Mouse (Mus musculus): ENCODE results near the gene Adgrg6.
A peak's percentile ranks its signal among the peaks of the same experiment; 100 is the strongest.

Adgrg6 gene

GRCm38 (mm10) chr10:14544941-14545717, at the start of gene Adgrg6:
TSS of gene Adgrg6 (minus strand) at chr10:14545659.
- peak; percentile 20 for DNase-seq (ENCODE audit: low spot score)

- DNase-seq (ENCODE audit: low spot score), result no peak
These were observed 46.8 kb upstream of the Adgrg6 start for GRCm38 (mm10) chr10:14592215-14592614.

- no peak for DNase-seq (ENCODE audit: low spot score)
These were observed 45.4 kb upstream of the Adgrg6 start for GRCm38 (mm10) chr10:14590816-14591215.

- DNase-seq (ENCODE audit: low spot score), result no peak
These were observed 44.2 kb upstream of the Adgrg6 start for GRCm38 (mm10) chr10:14589667-14590066.

- no peak for DNase-seq (ENCODE audit: low spot score)
These were observed 38.0 kb upstream of the Adgrg6 start for GRCm38 (mm10) chr10:14583496-14583895.

GRCm38 (mm10) chr10:14574255-14574654, 28.8 kb upstream of the Adgrg6 start:
- DNase-seq (ENCODE audit: low spot score), result no peak

GRCm38 (mm10) chr10:14571143-14571542, 25.7 kb upstream of the Adgrg6 start:
- no peak for DNase-seq (ENCODE audit: low spot score)

- DNase-seq (ENCODE audit: low spot score), result no peak
These were observed 25.2 kb upstream of the Adgrg6 start for GRCm38 (mm10) chr10:14570616-14571015.

- peak; percentile 11 for DNase-seq (ENCODE audit: low spot score)
These were observed 672 bp upstream of the Adgrg6 start for GRCm38 (mm10) chr10:14546111-14546551.

- no peak for DNase-seq (ENCODE audit: low spot score)
These were observed 885 bp downstream of the Adgrg6 start for GRCm38 (mm10) chr10:14544608-14544940.

- no peak for DNase-seq (ENCODE audit: low spot score)
These were observed 1.9 kb downstream of the Adgrg6 start for GRCm38 (mm10) chr10:14543511-14544067.

- no peak for DNase-seq (ENCODE audit: low spot score)
These were observed 8.4 kb downstream of the Adgrg6 start for GRCm38 (mm10) chr10:14537102-14537501.

GRCm38 (mm10) chr10:14531090-14531489, 14.4 kb downstream of the Adgrg6 start:
- DNase-seq (ENCODE audit: low spot score), result no peak

- DNase-seq (ENCODE audit: low spot score), result no peak
These were observed 14.8 kb downstream of the Adgrg6 start for GRCm38 (mm10) chr10:14530670-14531069.

GRCm38 (mm10) chr10:14527765-14528164, 17.7 kb downstream of the Adgrg6 start:
- DNase-seq (ENCODE audit: low spot score), result no peak

- DNase-seq (ENCODE audit: low spot score), result no peak
These were observed 22.7 kb downstream of the Adgrg6 start for GRCm38 (mm10) chr10:14522729-14523128.

GRCm38 (mm10) chr10:14520912-14521675, 24.4 kb downstream of the Adgrg6 start:
- no peak for DNase-seq (ENCODE audit: low spot score)

GRCm38 (mm10) chr10:14517909-14518308, 27.6 kb downstream of the Adgrg6 start:
- no peak for DNase-seq (ENCODE audit: low spot score)

- DNase-seq (ENCODE audit: low spot score), result no peak
These were observed 33.4 kb downstream of the Adgrg6 start for GRCm38 (mm10) chr10:14511904-14512663.

GRCm38 (mm10) chr10:14511157-14511556, 34.3 kb downstream of the Adgrg6 start:
- DNase-seq (ENCODE audit: low spot score), result no peak

- no peak for DNase-seq (ENCODE audit: low spot score)
These were observed 49.8 kb downstream of the Adgrg6 start for GRCm38 (mm10) chr10:14495658-14496057.

GRCm38 (mm10) chr10:14495204-14495603, 50.3 kb downstream of the Adgrg6 start:
- no peak for DNase-seq (ENCODE audit: low spot score)
